Mouse (Mus musculus) erythroblast, adult 5-6 weeks (primary cell): Measurements from ENCODE around the gene Sema6d. TPM values are rescaled to one million over a fixed set of nuclear protein-coding genes. Genes with fewer than 3 reads are reported as not detected.

Experiments used
- ATAC-seq: replicated peaks from 2 replicates; pipeline ENCODE4 v1.8.0; 2016; ENCODE audit warnings: moderate number of reproducible peaks, mild to moderate bottlenecking, moderate TSS enrichment, inconsistent platforms; ENCODE audit not compliant: poor library complexity, low FRiP score, severe bottlenecking
- total RNA-seq, 2 experiments: library from RNA; stranded (forward) in 1 of 2; stranded (reverse) in 1 of 2; fragments of 150-400 nt in 1 of 2; fragments of 200-764, 138-1000 nt in 1 of 2; gene quantifications; 2 replicates each; pipeline versions ENCODE4 v1.2.3 to v1.2.4; 2015 to 2017; ENCODE audit warnings: low replicate concordance in 2 of 2

Gene Sema6d
- total RNA-seq, 2 experiments from 2014 or later = 0.85 to 0.96 TPM

DNA sequence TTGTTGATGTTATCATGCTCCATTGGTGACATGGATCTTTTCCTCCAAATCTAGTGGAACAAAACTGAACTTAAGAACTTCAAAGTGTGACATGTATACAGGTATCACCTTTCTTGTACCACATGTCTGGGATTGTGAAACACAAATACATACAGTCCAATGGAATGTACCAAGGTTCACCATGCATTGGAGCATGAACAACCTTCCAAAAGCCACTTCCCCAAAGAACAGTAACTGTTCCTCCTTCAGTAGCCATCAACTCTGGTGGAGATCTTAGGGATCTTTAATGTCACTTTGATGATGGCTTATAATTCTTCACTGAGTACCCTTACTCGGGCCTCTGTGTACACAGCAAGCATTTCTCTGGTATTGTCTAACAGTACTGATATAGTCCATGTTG is 295.3 kb downstream of the Sema6d start:
- ATAC-seq = no peak

DNA sequence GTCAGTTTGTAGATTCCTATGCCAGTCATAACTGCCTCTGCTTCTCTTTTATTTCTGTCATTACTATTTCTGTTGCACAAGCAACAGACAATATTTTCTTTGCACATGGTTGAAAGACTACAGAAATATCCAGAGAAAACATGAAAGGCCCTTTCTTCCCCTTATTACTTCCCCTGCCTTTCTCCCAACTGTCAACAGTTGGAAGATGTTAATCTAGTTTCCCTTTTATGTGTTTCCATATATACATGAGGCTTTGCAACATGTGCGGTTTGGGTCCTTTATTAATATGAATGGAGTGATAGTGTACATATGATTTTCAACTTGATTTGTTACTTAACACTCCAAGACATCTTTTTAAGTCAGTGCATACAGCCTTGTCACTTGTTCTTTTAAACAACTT is 296.0 kb downstream of the Sema6d start:
- ATAC-seq = no peak

DNA sequence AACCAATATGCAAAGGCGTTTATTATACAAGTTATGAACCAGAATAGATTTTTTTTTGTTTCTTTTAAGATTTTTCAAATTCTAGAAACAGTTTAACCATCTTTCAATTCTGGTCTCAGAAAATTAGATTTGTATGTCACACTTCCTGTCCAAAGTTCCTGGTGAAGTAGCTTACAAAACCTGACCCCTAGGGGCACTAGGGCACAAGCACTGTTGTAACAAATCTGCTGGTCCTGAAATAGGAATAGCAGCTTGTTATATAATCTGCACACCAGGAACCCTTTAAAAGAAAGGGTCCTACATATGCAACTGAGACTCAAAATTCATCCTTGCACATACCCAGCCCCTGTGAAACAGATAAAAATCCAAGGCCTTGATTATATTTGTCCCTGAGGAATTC is 298.5 kb downstream of the Sema6d start:
- no peak for ATAC-seq

DNA sequence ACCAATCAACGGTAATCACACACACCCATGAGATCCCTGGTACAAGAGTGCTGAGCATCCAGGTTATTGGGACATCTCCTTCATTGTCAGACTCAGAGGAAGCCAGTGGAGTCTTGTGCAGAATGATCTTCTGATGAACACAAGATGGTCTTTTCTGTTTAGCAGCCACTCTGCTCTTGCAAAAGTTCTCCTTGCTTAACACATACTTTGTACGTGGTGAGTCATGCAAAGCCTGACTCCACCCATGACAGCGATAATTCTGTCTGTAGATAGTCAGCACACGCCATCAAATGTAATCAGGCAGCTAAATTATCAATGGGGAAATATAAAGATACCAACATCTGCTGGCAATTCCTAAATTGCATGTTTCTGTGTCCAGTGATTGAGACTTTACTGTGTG is 307.0 kb downstream of the Sema6d start:
- no peak for ATAC-seq

DNA sequence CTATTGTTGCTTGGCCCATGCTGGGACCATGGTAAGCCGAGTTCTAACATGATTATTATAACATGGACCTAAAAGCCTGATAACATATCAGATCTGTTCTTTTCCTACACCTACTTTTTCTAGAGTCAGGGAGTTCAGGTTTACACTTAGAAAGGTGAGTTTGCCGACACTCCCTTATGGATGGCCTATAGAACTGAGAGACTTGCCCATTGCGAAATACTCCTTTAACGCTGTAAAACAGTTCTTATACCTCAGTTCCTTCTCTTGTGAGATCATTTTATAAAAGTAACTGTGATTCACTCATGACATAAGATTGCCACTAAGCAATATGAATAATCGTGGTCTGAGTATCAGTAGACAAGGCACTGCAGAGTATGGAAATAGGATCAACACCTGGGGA is 307.5 kb downstream of the Sema6d start:
- ATAC-seq = no peak

DNA sequence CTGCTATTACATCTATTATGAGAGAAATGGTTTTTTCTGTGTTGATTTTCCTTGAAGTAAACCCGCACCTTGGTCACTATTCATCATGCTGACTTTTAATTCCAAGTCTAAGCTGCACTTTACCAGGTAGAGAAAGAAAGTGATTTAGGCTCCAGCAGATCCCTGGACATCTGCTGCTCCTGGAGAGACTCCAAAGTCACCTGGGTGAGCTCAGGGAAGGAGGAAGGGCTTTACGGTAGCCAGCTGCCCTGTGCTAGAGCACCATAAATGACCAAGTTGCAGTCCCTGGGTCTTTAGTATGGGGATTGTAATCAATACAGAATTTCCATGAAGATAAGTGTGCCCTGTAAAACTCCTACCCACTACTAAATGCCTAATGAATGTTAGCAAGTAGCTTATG is 309.8 kb downstream of the Sema6d start:
- no peak for ATAC-seq

DNA sequence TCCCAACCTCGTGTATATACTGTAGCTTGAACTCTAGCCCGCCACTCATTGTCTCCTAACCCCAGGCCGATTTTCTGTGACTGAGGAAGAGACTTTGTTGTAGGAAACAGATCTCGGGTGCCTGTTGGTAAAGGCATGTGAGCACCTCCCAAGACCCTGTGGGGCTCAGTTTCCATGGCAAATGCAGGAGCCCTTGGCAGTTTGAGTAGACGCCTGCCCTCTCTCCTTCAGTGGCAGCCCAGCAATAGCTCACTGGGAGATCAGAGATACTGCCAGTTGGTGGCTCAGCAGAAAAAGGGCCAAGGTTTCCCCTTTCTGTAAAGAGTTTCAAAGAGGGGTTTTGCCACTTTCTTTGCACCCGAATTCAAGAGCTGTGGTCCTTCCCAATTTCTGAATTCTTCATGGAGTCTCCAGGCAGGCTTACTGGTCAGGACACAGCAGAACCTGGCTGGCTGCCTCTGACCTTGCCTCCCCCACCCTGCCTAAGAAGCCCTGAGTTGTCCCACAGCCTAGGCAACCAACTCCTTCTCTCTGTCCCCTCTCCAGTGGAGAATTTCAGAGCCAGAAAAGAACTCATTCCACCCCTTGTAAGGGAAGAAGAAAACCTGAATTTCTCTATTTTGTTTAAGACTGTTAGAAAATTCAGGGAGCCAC is 312.1 kb downstream of the Sema6d start:
- no peak for ATAC-seq

DNA sequence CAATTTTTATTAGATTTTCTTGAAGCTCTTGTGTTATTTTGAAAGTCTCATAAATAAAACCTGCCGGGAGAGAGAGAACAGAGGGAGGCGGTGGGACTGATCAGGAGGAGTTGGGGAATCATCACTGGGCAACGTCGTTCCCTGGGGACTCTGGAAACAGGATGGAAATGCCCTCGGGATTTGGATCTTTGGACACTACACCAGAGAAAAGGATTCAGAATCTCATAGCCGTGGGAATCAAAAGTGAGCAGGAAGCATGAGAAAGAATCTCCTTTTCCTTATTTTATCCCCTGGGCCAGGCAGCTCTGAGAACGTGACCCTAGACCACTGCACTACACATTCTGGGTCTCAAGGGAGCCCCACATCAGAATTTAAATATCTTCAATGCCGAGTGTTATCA is 313.8 kb downstream of the Sema6d start:
- ATAC-seq = no peak

DNA sequence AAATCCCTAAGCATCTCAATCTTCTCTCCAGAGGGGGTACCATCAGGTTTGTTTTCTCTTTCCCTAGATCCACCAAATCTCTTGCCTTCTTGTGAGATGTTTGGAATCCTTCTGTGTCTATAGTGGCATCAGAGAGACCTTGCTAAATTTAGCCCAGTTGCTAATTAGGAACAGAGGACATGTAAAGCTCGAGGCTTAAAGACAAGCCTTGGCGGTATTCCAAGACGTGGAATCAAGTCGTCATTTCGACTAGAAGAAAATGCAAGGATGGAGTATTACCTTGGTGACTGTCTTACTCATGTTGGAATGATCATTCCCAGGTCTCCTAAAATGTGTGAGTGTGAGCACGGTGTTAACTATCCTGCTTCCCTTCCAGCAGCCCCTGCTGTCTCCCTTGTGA is 314.2 kb downstream of the Sema6d start:
- ATAC-seq = no peak

DNA sequence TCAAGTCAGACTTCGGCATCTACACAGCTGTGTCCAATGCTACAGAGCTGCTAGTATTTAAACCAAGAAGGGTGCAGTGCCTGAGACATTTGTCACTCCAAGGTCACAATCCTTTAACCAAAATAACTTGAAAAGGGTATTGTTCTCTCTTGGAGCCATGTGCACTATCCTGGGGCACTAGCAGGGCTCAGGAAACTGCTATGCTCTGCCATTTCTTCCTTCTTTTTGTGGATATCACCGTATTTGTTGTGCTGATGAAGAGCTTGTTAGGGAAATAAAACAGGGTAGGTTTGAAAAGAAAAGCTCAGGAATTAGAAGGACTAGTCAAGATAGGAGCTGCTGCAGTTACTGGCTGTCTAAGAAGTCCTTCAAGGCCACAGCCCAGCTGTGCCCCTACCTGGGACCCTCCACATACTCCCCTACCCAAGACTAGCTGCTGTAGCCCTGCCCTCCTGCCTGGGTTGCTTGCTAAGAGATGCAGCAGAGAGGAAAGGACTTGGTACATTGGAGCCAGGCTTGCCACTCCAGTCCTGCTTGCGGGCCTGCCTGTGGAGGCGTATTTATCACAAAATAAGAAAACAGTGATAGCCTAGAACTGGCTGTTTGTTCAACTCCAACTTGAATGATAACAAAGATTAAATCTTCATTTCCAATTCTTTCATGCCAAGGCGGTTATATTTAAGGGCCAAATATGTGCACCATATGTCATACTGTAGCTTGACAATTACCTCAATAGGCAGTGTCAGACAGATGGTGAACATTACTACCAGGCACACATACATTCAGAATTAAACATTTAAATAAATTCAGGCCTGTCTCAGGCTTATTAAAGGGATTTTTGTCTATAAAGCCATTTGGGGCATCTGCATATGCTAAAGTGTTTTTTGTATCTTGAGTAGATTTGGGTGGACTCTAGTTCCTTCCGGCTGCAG is 315.1 kb downstream of the Sema6d start:
- no peak for ATAC-seq

DNA sequence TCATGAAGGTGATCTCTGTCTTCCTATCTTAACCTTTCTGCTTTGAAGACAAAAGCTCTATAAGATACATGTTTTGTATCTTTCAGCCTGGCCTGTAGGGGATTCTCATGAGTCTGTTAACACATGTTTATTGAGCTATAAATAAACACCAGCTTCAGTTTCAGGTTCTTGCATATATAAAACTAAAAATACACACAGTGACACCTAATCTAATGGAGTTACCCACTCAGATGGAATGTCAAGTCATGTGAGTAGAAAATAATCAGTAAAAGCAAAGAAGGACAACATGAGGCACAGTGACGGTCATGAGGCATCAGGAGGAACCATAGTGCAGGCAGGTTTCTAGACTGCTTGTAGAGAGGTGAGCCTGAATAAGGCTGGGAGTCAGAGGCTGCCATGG is 319.2 kb downstream of the Sema6d start:
- ATAC-seq = no peak

DNA sequence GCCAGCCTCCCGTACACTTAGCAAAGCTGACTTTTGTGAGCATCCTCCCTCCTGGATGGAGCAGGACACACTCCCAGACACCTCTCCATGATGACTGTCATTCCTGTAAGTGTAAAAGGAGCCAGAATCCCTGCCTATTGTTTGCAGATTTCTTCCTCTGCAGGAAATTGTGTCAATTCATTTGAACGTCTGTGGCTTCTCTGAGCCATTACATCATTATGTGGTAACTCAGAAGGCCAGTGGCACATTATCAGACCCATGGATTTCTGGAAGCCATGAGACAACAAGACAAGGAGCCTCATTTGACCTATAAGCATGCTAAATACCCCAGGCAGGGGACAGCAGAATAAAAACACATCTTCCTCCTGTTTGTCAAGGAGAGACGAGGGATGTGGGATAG is 327.0 kb downstream of the Sema6d start:
- ATAC-seq = no peak

DNA sequence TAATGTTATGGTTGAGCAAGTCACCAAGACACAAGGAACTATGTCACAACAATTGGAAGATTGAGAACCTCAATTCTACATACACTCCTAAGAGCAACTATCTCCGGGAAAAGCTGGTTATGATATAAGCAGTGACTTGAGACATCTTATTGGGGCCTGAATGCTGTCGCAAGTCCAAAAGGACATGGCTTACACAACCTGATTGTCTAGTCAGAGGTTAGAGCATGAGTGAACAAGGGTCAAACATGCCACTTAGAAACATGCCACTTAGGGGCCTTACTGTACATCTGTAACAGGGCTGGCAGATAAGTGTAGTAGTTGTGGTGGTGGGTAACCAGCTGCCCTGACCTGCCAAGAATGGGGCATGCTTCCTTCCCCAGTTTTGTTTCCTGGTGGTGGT is 328.6 kb downstream of the Sema6d start:
- ATAC-seq = no peak

DNA sequence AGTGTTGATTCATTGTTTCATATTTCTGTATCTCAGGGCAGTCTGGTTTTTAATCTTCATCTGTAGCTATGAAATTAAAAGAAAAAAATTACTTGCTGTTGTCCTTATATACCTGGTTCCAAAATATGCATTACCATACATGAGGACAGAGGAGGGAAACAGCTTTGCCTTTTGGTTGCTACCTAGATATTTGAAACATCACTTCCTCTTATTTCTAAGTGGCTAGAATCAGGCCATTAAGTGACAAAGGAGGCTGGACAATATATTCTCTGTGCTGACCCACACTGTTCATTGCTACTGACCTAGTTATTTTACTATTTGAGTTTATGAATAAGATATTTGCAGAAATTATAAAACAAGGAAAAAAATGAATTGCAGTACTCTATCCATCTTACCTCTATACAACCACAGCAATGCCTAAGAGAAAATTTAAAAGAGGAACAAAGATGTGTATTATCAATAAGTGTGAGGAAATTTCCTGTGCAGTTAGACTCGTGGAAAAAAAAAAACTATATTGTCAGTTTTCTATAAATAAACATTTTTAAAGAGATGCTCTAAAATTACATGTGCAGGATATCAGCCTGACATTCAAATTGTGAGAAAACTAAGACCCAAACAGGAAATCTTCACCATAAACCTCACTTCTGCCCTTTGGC is 330.5 kb downstream of the Sema6d start:
- no peak for ATAC-seq

DNA sequence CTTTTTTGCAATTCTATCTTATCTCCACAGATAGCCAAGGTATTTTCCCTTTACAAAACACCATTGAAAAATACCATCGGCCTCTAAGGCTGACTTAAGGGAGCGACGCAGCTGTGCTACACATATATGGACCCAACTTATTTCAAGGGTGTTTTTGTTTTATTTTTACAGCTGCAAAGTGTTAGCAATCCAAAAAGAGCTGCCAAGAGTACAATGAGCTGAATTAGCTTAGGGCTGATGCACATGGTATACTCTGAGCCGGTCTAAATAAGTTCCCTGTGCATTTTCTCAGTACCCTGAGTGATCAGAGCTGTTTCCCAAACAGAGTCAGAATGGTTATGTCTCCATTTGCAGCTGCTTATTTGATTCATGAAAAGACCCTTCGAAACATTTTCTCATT is 340.0 kb downstream of the Sema6d start:
- ATAC-seq = no peak

DNA sequence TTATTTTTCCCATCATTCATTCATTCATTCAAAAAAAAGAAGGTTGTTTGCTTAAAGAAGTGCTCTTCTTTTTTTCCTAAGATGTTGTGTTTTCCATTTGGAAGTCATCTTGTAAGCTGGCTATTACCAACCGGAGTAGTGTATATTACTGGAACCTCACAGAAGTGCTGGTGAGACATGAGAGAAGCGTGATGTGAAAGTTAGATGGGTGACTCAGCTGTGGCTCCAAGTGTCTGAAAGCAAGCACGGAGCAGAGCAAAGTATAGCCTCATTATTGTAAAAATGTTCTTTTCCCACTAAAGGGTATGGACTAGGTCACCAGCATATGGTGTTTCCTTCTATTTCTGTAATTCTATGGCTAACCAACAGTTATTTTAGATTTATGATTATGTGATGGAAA is 340.9 kb downstream of the Sema6d start:
- ATAC-seq = no peak

DNA sequence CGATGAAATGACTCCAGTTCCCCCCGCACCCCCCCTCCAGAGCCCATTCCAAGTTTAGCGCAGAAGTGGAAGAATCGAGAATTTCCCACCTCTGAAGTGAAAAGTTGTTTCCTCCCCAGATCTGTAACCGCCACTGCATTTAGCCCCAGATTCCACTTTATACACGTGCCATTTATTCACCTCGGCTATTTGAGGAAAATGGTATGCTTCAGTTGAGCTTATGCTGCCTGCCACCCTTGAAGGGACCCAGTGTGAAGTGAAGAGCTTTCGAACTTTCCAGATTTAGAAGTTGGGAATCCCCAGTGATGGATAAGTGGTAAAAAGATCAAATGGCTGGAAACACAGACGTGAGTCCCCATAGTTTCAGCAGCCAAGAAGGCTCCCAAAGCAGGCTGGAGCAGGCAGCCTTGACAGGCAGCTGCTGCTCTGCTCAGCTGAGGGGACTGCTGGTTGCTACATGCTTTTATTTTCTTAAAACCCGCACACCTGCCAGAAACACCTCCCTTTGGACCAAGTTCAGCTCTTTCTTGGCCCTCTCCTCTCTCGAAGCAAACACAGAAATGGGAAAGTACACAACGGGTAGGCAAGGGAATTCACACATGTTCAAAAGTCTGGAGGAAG is 345.7 kb downstream of the Sema6d start:
- ATAC-seq = no peak

DNA sequence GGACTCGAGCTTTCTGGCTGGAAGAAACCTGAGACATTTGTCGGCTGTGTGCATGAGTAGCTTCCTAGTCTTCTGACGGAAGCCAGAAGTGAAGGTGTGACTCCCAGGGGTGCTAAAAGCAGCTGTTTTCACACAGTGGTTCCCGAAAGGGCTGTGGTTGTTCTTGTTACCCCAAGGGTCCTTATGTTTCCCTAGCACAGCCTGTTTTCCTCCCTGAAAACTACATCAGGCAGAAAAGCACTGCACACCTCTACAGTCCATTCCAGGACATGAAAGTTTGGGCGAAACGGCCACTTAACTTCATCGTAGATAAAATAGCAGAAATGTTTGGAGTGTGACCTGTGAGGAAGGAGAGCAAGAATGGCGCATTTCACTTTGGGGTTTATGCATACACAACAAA is 346.9 kb downstream of the Sema6d start:
- no peak for ATAC-seq

DNA sequence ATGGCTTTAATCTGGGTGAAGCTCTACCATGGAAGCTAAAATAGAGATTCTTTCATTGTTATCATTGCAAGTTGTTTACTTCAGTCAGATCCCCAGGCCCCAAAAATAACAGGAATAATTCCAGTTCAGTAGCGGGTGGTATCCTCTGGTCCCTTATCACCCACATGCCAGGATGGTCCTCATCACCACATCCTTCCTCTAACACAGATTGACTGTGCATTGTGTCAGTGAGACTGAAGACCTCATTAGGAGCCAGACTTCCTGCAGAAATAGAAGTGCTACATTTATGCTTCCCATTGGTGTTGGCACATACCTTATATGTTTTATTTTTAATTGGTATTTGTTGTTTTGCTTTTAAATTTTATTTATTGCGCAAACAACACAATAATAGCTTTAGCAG is 354.4 kb downstream of the Sema6d start:
- no peak for ATAC-seq

DNA sequence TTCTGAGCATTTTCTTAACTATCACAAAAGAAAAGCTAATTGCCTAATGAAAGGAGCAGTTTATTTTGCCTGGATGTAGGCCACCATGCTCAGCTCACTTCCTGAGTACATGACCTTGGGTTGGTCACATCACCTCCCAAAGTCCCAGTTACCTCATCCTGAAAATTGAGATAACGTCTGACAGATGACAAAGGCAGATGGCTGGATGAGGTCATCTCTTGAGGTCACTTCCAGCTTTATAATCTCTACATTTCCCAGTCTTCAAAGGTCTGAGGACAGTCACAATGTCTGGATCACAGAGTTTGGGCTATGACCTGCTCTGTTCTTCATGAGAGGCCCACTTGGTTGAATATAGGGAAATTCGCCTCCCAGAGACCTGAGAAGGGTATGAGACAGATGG is 366.1 kb downstream of the Sema6d start:
- ATAC-seq = no peak

DNA sequence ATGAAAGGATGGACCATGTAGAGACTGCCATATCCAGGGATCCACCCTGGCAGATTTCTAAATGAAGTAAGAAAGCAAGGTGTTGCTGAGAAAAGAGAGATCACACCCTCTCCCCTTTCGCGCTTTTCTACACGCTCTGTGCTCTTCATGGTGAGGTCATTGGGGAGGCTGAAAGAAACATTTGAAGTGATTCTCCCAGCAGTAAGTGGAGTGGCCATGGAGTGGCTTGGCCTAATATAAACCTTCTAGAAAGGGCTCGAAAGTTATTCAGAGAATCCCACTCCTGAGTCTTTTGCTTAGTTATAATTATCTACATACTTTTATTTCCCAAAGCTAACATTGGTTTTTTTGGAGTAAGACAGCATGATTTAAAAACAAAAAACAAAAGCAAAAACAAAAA is 367.2 kb downstream of the Sema6d start:
- ATAC-seq = no peak
